Mouse (Mus musculus): ENCODE results near the gene Mcm10. TPM values are rescaled to one million over a fixed set of nuclear protein-coding genes. Genes with fewer than 3 reads are reported as not detected.

Gene Mcm10
- polyA plus RNA-seq, 1 experiment from 2014 or later: 1.8 TPM

GRCm38 (mm10) chr2:5034801-5035200 is 22.2 kb upstream of the Mcm10 start:
- no peak for ATAC-seq (ENCODE audit: low read depth)
- no peaks in the 10 kb centered on the region for H3K27me3 ChIP-seq (ENCODE audit: control insufficient read depth, insufficient read depth, low read length)
- no peak overlapping the region for H3K27ac ChIP-seq (ENCODE audit: low read depth, low read length)
- 82% methylated on average over 8 of the region's 8 CpGs for WGBS
- no peak overlapping the region for H3K9ac ChIP-seq (replicated peaks; ENCODE audit: low read depth, low read length)
- H3K4me3 ChIP-seq (ENCODE audit: low read depth, low read length): no peak overlapping the region
- H3K4me1 ChIP-seq (ENCODE audit: control insufficient read depth, insufficient read depth, low read length): no peaks in the 10 kb centered on the region
- no peaks in the 10 kb centered on the region for H3K36me3 ChIP-seq (ENCODE audit: control insufficient read depth, insufficient read depth, low read length)
- no peak overlapping the region for H3K4me2 ChIP-seq (ENCODE audit: low read depth, low read length)
- no peaks in the 10 kb centered on the region for H3K9me3 ChIP-seq (ENCODE audit: control insufficient read depth, low read length)

- Histone ChIP-seq H3K27ac (ENCODE audit: low read depth, low read length) (no peak overlapping the region), H3K36me3 (ENCODE audit: control insufficient read depth, insufficient read depth, low read length) (no peaks in the 10 kb centered on the region), H3K4me3 (ENCODE audit: low read depth, low read length) (no peak overlapping the region), H3K27me3 (ENCODE audit: control insufficient read depth, insufficient read depth, low read length) (no peaks in the 10 kb centered on the region), H3K9me3 (ENCODE audit: control insufficient read depth, low read length) (no peaks in the 10 kb centered on the region), H3K4me2 (ENCODE audit: low read depth, low read length) (no peak overlapping the region), H3K9ac (replicated peaks; ENCODE audit: low read depth, low read length) (no peak overlapping the region), H3K4me1 (ENCODE audit: control insufficient read depth, insufficient read depth, low read length) (no peaks in the 10 kb centered on the region)
- WGBS: 73% methylated on average over 15 of the region's 15 CpGs
- ATAC-seq (ENCODE audit: low read depth): no peak
Measured at GRCm38 (mm10) chr2:5033546-5034420, 21.2 kb upstream of the Mcm10 start.

GRCm38 (mm10) chr2:5032665-5033064 is 20.1 kb upstream of the Mcm10 start:
- H3K9ac ChIP-seq (replicated peaks; ENCODE audit: low read depth, low read length): no peak overlapping the region
- H3K4me1 ChIP-seq (ENCODE audit: control insufficient read depth, insufficient read depth, low read length): no peaks in the 10 kb centered on the region
- no peak overlapping the region for H3K27ac ChIP-seq (ENCODE audit: low read depth, low read length)
- WGBS: 82% methylated on average over 5 of the region's 5 CpGs
- H3K36me3 ChIP-seq (ENCODE audit: control insufficient read depth, insufficient read depth, low read length): no peaks in the 10 kb centered on the region
- H3K9me3 ChIP-seq (ENCODE audit: control insufficient read depth, low read length): no peaks in the 10 kb centered on the region
- no peak overlapping the region for H3K4me3 ChIP-seq (ENCODE audit: low read depth, low read length)
- H3K4me2 ChIP-seq (ENCODE audit: low read depth, low read length): no peak overlapping the region
- H3K27me3 ChIP-seq (ENCODE audit: control insufficient read depth, insufficient read depth, low read length): no peaks in the 10 kb centered on the region
- ATAC-seq (ENCODE audit: low read depth): no peak

DNA sequence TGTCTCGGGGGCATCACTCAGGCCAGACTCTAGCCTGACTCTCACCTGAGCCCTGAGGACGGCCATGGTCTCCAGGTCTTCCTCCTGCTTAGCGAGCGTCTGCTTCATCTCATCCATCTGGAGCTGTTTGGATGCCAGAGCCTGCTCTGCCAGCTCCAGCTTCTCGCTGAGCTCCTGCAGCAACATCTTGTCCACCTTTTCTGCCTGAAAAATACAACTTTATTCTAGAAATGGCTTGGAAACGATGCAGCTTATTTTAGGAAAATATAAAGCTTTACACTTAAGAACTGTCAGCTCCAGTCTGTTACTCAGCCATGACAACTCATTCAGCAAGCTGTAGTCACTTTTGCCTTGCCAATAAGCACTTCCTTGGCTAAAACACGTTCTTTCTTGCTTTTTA is 18.6 kb upstream of the Mcm10 start:
- no peak for ATAC-seq (ENCODE audit: low read depth)
- Histone ChIP-seq H3K4me3 (ENCODE audit: low read depth, low read length) (no peak overlapping the region), H3K9me3 (ENCODE audit: control insufficient read depth, low read length) (no peaks in the 10 kb centered on the region), H3K27me3 (ENCODE audit: control insufficient read depth, insufficient read depth, low read length) (no peaks in the 10 kb centered on the region), H3K36me3 (ENCODE audit: control insufficient read depth, insufficient read depth, low read length) (no peaks in the 10 kb centered on the region), H3K27ac (ENCODE audit: low read depth, low read length) (no peak overlapping the region), H3K4me1 (ENCODE audit: control insufficient read depth, insufficient read depth, low read length) (no peaks in the 10 kb centered on the region), H3K4me2 (ENCODE audit: low read depth, low read length) (no peak overlapping the region), H3K9ac (replicated peaks; ENCODE audit: low read depth, low read length) (no peak overlapping the region)
- 86% methylated on average over 7 of the region's 7 CpGs for WGBS

DNA sequence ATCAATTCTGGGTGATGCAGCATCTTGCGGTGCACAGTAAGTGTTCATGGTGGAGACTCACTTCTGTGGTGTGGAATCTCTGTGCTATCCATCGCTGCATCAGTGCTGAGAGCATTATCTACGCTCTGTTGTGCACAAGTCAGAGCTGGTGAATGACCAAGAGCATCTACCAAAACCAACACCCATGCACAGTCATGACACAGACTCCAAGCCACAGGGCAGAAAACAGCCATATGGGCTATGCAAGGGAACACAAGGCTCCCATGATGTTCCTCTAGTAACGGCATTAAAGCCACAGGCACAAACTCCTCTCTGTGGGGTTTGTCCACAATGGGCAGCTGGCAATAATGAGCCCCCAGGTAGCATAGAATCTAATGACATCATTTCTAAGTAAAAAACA is 17.2 kb upstream of the Mcm10 start:
- Histone ChIP-seq H3K4me3 (ENCODE audit: low read depth, low read length) (no peak overlapping the region), H3K9me3 (ENCODE audit: control insufficient read depth, low read length) (no peaks in the 10 kb centered on the region), H3K4me1 (ENCODE audit: control insufficient read depth, insufficient read depth, low read length) (no peaks in the 10 kb centered on the region), H3K4me2 (ENCODE audit: low read depth, low read length) (no peak overlapping the region), H3K36me3 (ENCODE audit: control insufficient read depth, insufficient read depth, low read length) (no peaks in the 10 kb centered on the region), H3K27me3 (ENCODE audit: control insufficient read depth, insufficient read depth, low read length) (no peaks in the 10 kb centered on the region), H3K9ac (replicated peaks; ENCODE audit: low read depth, low read length) (no peak overlapping the region), H3K27ac (ENCODE audit: low read depth, low read length) (no peak overlapping the region)
- WGBS: 83% methylated on average over 4 of the region's 4 CpGs
- ATAC-seq (ENCODE audit: low read depth): no peak

DNA sequence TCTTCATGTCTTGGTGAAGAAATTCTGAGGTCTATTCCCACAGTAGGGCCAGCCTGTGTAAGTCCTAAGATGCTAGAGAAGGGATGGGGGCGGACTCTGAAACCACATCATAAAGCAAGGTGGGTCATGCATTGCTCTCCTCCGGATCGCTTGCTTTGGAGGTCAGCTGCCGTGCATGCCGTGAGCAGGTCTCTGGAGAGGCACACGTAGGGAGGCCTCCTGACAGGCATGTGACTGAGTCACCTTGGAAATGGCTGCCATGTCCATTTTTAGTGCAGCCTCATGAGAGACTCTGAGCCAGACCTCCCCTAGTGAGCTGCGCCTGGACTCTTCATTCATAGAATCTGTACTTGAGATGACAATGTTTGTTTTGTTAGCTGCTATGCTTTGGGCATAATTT is 15.5 kb upstream of the Mcm10 start:
- H3K27me3 ChIP-seq (ENCODE audit: control insufficient read depth, insufficient read depth, low read length): no peaks in the 10 kb centered on the region

DNA sequence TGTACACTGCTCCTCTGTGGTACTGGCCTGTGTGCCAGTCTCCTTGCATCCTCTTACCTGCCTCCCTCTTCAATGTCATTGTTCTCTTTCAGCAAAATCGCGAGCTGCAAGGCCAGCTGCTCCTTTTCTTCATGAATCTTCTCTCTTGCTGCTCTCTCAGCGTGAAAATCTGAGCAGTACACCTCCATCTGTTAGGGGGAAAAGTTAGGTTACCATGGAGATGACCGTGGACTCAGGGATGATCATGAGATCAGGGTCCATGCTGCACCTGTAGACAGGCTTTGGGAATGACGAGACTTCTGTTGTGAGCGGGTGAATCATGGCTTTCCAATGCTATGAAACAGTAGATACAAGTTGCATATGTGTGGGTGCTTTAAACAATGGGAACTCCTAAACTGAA is 14.5 kb upstream of the Mcm10 start:
- Histone ChIP-seq H3K4me3 (ENCODE audit: low read depth, low read length) (no peak overlapping the region), H3K27me3 (ENCODE audit: control insufficient read depth, insufficient read depth, low read length) (no peaks in the 10 kb centered on the region), H3K9me3 (ENCODE audit: control insufficient read depth, low read length) (no peaks in the 10 kb centered on the region), H3K27ac (ENCODE audit: low read depth, low read length) (no peak overlapping the region), H3K4me2 (ENCODE audit: low read depth, low read length) (no peak overlapping the region), H3K36me3 (ENCODE audit: control insufficient read depth, insufficient read depth, low read length) (no peaks in the 10 kb centered on the region), H3K4me1 (ENCODE audit: control insufficient read depth, insufficient read depth, low read length) (no peaks in the 10 kb centered on the region), H3K9ac (replicated peaks; ENCODE audit: low read depth, low read length) (no peak overlapping the region)
- no peak for ATAC-seq (ENCODE audit: low read depth)
- 54% methylated on average over 6 of the region's 6 CpGs for WGBS

More for the DNA sequence above, 15.5 kb upstream of the Mcm10 start:
- Histone ChIP-seq H3K36me3 (ENCODE audit: control insufficient read depth, insufficient read depth, low read length) (no peaks in the 10 kb centered on the region), H3K27ac (ENCODE audit: low read depth, low read length) (no peak overlapping the region), H3K4me1 (ENCODE audit: control insufficient read depth, insufficient read depth, low read length) (no peaks in the 10 kb centered on the region), H3K9ac (replicated peaks; ENCODE audit: low read depth, low read length) (no peak overlapping the region), H3K4me2 (ENCODE audit: low read depth, low read length) (no peak overlapping the region), H3K9me3 (ENCODE audit: control insufficient read depth, low read length) (no peaks in the 10 kb centered on the region), H3K4me3 (ENCODE audit: low read depth, low read length) (no peak overlapping the region)
- no peak for ATAC-seq (ENCODE audit: low read depth)
- WGBS: 86% methylated on average over 7 of the region's 7 CpGs

DNA sequence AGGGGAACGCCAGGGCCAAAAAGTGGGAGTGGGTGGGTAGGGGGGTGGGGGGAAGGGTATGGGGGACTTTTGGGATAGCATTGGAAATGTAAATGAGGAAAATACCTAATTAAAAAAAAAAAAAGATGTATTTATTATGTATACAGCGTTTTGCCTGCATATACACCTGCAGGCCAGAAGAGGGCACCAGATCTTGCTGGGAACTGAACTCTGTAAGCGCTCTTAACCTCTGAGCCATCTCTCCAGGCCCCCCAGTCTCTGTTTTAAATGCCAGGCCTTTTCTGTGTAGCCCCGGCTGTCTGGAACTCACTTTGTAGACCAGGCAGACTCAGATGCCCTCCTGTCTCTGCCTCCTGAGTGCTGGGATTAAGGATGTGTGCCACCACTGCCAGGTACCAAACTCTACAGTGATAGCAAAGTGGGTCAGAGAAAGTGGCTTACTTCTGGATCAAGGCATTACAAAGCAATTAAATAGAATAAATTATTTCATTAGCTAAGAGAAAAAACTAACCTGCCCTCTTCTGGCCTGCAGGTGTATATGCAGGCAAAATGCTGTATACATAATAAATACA is 12.7 kb upstream of the Mcm10 start:
- Histone ChIP-seq H3K9ac (replicated peaks; ENCODE audit: low read depth, low read length) (no peak overlapping the region), H3K4me2 (ENCODE audit: low read depth, low read length) (no peak overlapping the region), H3K4me1 (ENCODE audit: control insufficient read depth, insufficient read depth, low read length) (no peaks in the 10 kb centered on the region), H3K27me3 (ENCODE audit: control insufficient read depth, insufficient read depth, low read length) (no peaks in the 10 kb centered on the region), H3K36me3 (ENCODE audit: control insufficient read depth, insufficient read depth, low read length) (no peaks in the 10 kb centered on the region), H3K4me3 (ENCODE audit: low read depth, low read length) (no peak overlapping the region), H3K27ac (ENCODE audit: low read depth, low read length) (no peak overlapping the region), H3K9me3 (ENCODE audit: control insufficient read depth, low read length) (no peaks in the 10 kb centered on the region)
- no peak for ATAC-seq (ENCODE audit: low read depth)
- 46% methylated on average over 3 of the region's 4 CpGs for WGBS

DNA sequence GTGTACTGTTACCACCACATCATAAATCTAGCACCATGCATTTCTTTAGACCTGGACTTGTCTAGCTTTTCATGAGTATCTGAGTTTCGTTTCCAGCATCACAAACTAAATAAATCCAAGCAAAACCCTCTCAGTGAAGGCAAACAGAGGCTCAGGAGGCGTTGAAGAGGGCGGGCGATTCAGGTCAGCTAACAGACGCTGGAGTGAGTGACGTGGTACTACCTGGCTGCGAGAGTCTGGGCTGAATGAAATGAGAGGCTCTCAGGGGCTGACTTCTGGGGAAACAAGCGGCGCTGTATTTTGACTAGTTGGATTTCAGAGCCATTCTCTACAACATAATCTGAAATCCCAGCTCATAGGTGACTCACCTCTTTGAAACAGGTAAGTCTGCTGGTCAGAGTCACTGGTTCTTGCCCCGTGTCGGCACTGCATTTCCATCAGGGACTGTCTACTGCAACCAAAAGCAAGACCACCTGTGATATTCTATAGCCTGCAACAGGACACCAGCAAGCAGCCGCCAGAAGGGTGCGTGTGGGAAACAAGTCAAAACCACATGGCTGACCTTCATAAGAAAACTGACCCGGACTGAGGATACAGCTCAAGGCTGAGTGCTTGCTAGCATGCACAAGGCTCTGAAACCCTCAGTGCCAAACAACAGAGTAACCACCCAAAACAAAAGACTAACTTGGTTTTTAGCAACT is 11.3 kb upstream of the Mcm10 start:
- no peak for ATAC-seq (ENCODE audit: low read depth)
- H3K9ac ChIP-seq (replicated peaks; ENCODE audit: low read depth, low read length): no peak overlapping the region
- H3K4me3 ChIP-seq (ENCODE audit: low read depth, low read length): no peak overlapping the region
- H3K9me3 ChIP-seq (ENCODE audit: control insufficient read depth, low read length): no peaks in the 10 kb centered on the region
- H3K27me3 ChIP-seq (ENCODE audit: control insufficient read depth, insufficient read depth, low read length): no peaks in the 10 kb centered on the region
- H3K27ac ChIP-seq (ENCODE audit: low read depth, low read length): no peak overlapping the region
- H3K36me3 ChIP-seq (ENCODE audit: control insufficient read depth, insufficient read depth, low read length): no peaks in the 10 kb centered on the region
- no peaks in the 10 kb centered on the region for H3K4me1 ChIP-seq (ENCODE audit: control insufficient read depth, insufficient read depth, low read length)
- WGBS: 90% methylated on average over 14 of the region's 14 CpGs
- H3K4me2 ChIP-seq (ENCODE audit: low read depth, low read length): no peak overlapping the region
